Mouse (Mus musculus): ENCODE measurements at regions not wholly inside any gene's neighbourhood (a gene's known extent, or its start where the extent isn't known, plus 50 kb on each side); places are given as distances from the start of the nearest gene placed in this dataset.

- no peak overlapping the region for H3K9ac ChIP-seq
- H3K27me3 ChIP-seq = no peaks in the 10 kb centered on the region
- peaks cover 9% of the 10 kb centered on the region; the same call in 1 of the 2 replicates for H3K4me1 ChIP-seq
- H3K4me2 ChIP-seq = no peak overlapping the region
- no peak overlapping the region for H3K27ac ChIP-seq
- ATAC-seq (replicated peaks; ENCODE audit: low FRiP score) = no peak
- H3K4me3 ChIP-seq (replicated peaks) = no peak overlapping the region
- 67% methylated on average over 12 of the region's 12 CpGs for WGBS
- H3K36me3 ChIP-seq = no peaks in the 10 kb centered on the region
- H3K9me3 ChIP-seq (replicated peaks) = no peaks in the 10 kb centered on the region
These were observed 106.7 kb upstream of the Lrig1 start for GRCm38 (mm10) chr6:94806481-94807160.

GRCm38 (mm10) chr6:94805685-94806084 lies 105.7 kb upstream of the Lrig1 start:
- ATAC-seq (replicated peaks; ENCODE audit: low FRiP score) = no peak
- H3K36me3 ChIP-seq = no peaks in the 10 kb centered on the region
- H3K4me3 ChIP-seq (replicated peaks) = no peak overlapping the region
- no peaks in the 10 kb centered on the region for H3K27me3 ChIP-seq
- H3K27ac ChIP-seq = no peak overlapping the region
- H3K4me1 ChIP-seq = peaks cover 15% of the 10 kb centered on the region; the same call in 1 of the 2 replicates
- H3K4me2 ChIP-seq = no peak overlapping the region
- H3K9me3 ChIP-seq (replicated peaks) = no peaks in the 10 kb centered on the region
- 37% methylated on average over 6 of the region's 6 CpGs for WGBS
- H3K9ac ChIP-seq = no peak overlapping the region

- Histone ChIP-seq H3K9me3 (replicated peaks) (no peaks in the 10 kb centered on the region), H3K9ac (no peak overlapping the region), H3K36me3 (no peaks in the 10 kb centered on the region), H3K4me3 (replicated peaks) (no peak overlapping the region), H3K27me3 (no peaks in the 10 kb centered on the region), H3K4me1 (peaks cover 15% of the 10 kb centered on the region; the same call in 1 of the 2 replicates), H3K27ac (no peak overlapping the region), H3K4me2 (no peak overlapping the region)
- no peak for ATAC-seq (replicated peaks; ENCODE audit: low FRiP score)
- WGBS = 79% methylated on average over 10 of the region's 10 CpGs
These were observed 104.4 kb upstream of the Lrig1 start for GRCm38 (mm10) chr6:94804284-94804815.

GRCm38 (mm10) chr6:94801039-94801438 lies 101.1 kb upstream of the Lrig1 start:
- no peaks in the 10 kb centered on the region for H3K9me3 ChIP-seq (replicated peaks)
- no peaks in the 10 kb centered on the region for H3K27me3 ChIP-seq
- peaks cover 13% of the 10 kb centered on the region; the same call in 1 of the 2 replicates for H3K4me1 ChIP-seq
- H3K4me2 ChIP-seq = peak overlapping the region; percentile 38
- ATAC-seq (replicated peaks; ENCODE audit: low FRiP score) = no peak
- H3K4me3 ChIP-seq (replicated peaks) = no peak overlapping the region
- no peaks in the 10 kb centered on the region for H3K36me3 ChIP-seq
- no peak overlapping the region for H3K9ac ChIP-seq
- 29% methylated on average over 12 of the region's 12 CpGs for WGBS
- no peak overlapping the region for H3K27ac ChIP-seq

GRCm38 (mm10) chr6:94798545-94799211 lies 98.7 kb upstream of the Lrig1 start:
- no peak overlapping the region for H3K4me2 ChIP-seq
- H3K9ac ChIP-seq = no peak overlapping the region
- H3K36me3 ChIP-seq = no peaks in the 10 kb centered on the region
- WGBS = 91% methylated on average over 4 of the region's 4 CpGs
- H3K4me1 ChIP-seq = peaks cover 6% of the 10 kb centered on the region; the same call in 1 of the 2 replicates
- no peak overlapping the region for H3K27ac ChIP-seq
- no peak overlapping the region for H3K4me3 ChIP-seq (replicated peaks)
- ATAC-seq (replicated peaks; ENCODE audit: low FRiP score) = no peak
- H3K9me3 ChIP-seq (replicated peaks) = no peaks in the 10 kb centered on the region
- no peaks in the 10 kb centered on the region for H3K27me3 ChIP-seq

GRCm38 (mm10) chr6:94795442-94795841 lies 95.5 kb upstream of the Lrig1 start:
- H3K36me3 ChIP-seq = no peaks in the 10 kb centered on the region
- H3K4me1 ChIP-seq = no peaks in the 10 kb centered on the region
- H3K4me3 ChIP-seq (replicated peaks) = no peak overlapping the region
- 76% methylated on average over 4 of the region's 4 CpGs for WGBS
- no peak overlapping the region for H3K4me2 ChIP-seq
- no peak overlapping the region for H3K27ac ChIP-seq
- ATAC-seq (replicated peaks; ENCODE audit: low FRiP score) = no peak
- H3K9me3 ChIP-seq (replicated peaks) = no peaks in the 10 kb centered on the region
- H3K27me3 ChIP-seq = no peaks in the 10 kb centered on the region
- H3K9ac ChIP-seq = no peak overlapping the region

- no peak overlapping the region for H3K9ac ChIP-seq
These were observed 93.6 kb upstream of the Lrig1 start for GRCm38 (mm10) chr6:94793555-94793954.

GRCm38 (mm10) chr6:94792312-94792711 lies 92.4 kb upstream of the Lrig1 start:
- no peaks in the 10 kb centered on the region for H3K36me3 ChIP-seq
- 79% methylated on average over 4 of the region's 4 CpGs for WGBS
- H3K9me3 ChIP-seq (replicated peaks) = no peaks in the 10 kb centered on the region
- H3K9ac ChIP-seq = no peak overlapping the region
- H3K27me3 ChIP-seq = no peaks in the 10 kb centered on the region
- H3K4me3 ChIP-seq (replicated peaks) = no peak overlapping the region
- no peak overlapping the region for H3K27ac ChIP-seq
- no peak for ATAC-seq (replicated peaks; ENCODE audit: low FRiP score)
- H3K4me1 ChIP-seq = 0 out of 2 replicates have a peak, but pooled peaks cover 7% of the 10 kb centered on the region
- H3K4me2 ChIP-seq = no peak overlapping the region

More at GRCm38 (mm10) chr6:94793555-94793954, 93.6 kb upstream of the Lrig1 start:
- Histone ChIP-seq H3K4me2 (no peak overlapping the region), H3K4me3 (replicated peaks) (no peak overlapping the region), H3K27ac (no peak overlapping the region), H3K9me3 (replicated peaks) (no peaks in the 10 kb centered on the region), H3K36me3 (no peaks in the 10 kb centered on the region), H3K27me3 (no peaks in the 10 kb centered on the region), H3K4me1 (0 out of 2 replicates have a peak, but pooled peaks cover 7% of the 10 kb centered on the region)
- ATAC-seq (replicated peaks; ENCODE audit: low FRiP score) = no peak
- WGBS = 86% methylated on average over 6 of the region's 6 CpGs

GRCm38 (mm10) chr6:94789308-94789763 lies 89.4 kb upstream of the Lrig1 start:
- Histone ChIP-seq H3K27me3 (no peaks in the 10 kb centered on the region), H3K27ac (no peak overlapping the region), H3K36me3 (no peaks in the 10 kb centered on the region), H3K9ac (no peak overlapping the region), H3K9me3 (replicated peaks) (no peaks in the 10 kb centered on the region), H3K4me3 (replicated peaks) (no peak overlapping the region), H3K4me2 (no peak overlapping the region), H3K4me1 (0 out of 2 replicates have a peak, but pooled peaks cover 7% of the 10 kb centered on the region)
- ATAC-seq (replicated peaks; ENCODE audit: low FRiP score) = 0 out of 2 replicates have a peak, but pooled peaks have one; percentile 56
- WGBS = 65% methylated on average over 5 of the region's 5 CpGs

GRCm38 (mm10) chr6:94783471-94783870 lies 83.5 kb upstream of the Lrig1 start:
- H3K9ac ChIP-seq = no peak overlapping the region
- H3K27ac ChIP-seq = no peak overlapping the region
- H3K9me3 ChIP-seq (replicated peaks) = no peaks in the 10 kb centered on the region
- H3K4me1 ChIP-seq = peaks cover 17% of the 10 kb centered on the region; the same call in 1 of the 2 replicates
- H3K27me3 ChIP-seq = no peaks in the 10 kb centered on the region
- no peak overlapping the region for H3K4me2 ChIP-seq
- no peak overlapping the region for H3K4me3 ChIP-seq (replicated peaks)
- no peak for ATAC-seq (replicated peaks; ENCODE audit: low FRiP score)
- no peaks in the 10 kb centered on the region for H3K36me3 ChIP-seq
- WGBS = 61% methylated on average over 1 of the region's 1 CpGs

- ATAC-seq (replicated peaks; ENCODE audit: low FRiP score) = no peak
- H3K36me3 ChIP-seq = no peaks in the 10 kb centered on the region
- no peaks in the 10 kb centered on the region for H3K9me3 ChIP-seq (replicated peaks)
- H3K9ac ChIP-seq = no peak overlapping the region
- H3K4me1 ChIP-seq = peaks cover 32% of the 10 kb centered on the region
- no peak overlapping the region for H3K4me2 ChIP-seq
- no peaks in the 10 kb centered on the region; the same call in 1 of the 2 replicates for H3K27me3 ChIP-seq
- H3K4me3 ChIP-seq (replicated peaks) = no peak overlapping the region
- no peak overlapping the region for H3K27ac ChIP-seq
- WGBS = 46% methylated on average over 4 of the region's 4 CpGs
These were observed 80.7 kb upstream of the Lrig1 start for GRCm38 (mm10) chr6:94780621-94781020.

GRCm38 (mm10) chr6:94779854-94780253 lies 79.9 kb upstream of the Lrig1 start:
- Histone ChIP-seq H3K27ac (no peak overlapping the region), H3K4me2 (no peak overlapping the region), H3K9ac (no peak overlapping the region), H3K9me3 (replicated peaks) (no peaks in the 10 kb centered on the region), H3K4me1 (peaks cover 32% of the 10 kb centered on the region), H3K36me3 (no peaks in the 10 kb centered on the region), H3K4me3 (replicated peaks) (no peak overlapping the region), H3K27me3 (no peaks in the 10 kb centered on the region; the same call in 1 of the 2 replicates)
- no peak for ATAC-seq (replicated peaks; ENCODE audit: low FRiP score)
- 61% methylated on average over 7 of the region's 7 CpGs for WGBS

Data from kidney, embryonic 15.5 days (tissue).